Mouse (Mus musculus): ENCODE results near the gene Shank2.
A peak's percentile ranks its signal among the peaks of the same experiment; 100 is the strongest.

Gene Shank2

DNA sequence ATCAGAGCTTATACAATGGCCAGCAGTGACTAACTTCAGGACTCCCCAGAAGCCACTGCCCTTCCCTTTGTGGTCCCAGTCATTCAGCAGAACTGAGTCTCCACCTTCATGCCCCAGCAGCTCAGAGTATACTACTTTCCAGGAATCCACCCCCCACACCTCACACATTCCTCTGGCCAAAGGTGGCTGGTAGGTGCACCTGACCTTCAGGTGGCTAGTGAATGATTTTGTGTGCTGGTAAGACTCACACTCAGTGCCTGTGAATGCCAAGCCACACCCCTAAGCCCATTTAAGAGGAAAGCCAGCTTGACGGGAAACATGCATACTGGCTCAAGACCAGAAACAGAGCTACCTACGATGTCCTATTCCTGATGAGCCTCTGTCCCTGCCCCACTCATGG, 431.2 kb downstream of the Shank2 start:
- no peak for DNase-seq

- no peak for DNase-seq
Measured at GRCm38 (mm10) chr7:144438811-144439210, 437.1 kb downstream of the Shank2 start.

DNA sequence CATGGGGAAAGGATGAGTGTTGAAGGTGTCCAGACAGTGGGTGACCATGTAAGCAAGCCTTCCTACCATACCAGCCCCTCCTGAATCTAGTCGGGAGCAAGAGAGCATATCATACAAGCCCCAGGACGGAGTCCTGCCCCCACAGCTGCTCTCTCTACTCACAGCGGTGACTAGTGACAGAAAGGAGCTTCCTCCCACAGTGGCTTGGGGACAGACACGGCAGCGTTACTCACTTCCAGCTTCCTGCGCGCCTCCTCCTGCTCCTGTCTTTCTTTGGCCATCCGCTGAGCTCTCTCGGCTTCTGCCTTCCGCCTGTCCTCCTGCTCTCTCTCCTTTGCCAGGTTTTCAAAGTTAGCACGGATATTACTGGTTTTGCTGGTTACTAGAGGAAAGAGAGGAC, 439.7 kb downstream of the Shank2 start:
- DNase-seq: no peak

DNA sequence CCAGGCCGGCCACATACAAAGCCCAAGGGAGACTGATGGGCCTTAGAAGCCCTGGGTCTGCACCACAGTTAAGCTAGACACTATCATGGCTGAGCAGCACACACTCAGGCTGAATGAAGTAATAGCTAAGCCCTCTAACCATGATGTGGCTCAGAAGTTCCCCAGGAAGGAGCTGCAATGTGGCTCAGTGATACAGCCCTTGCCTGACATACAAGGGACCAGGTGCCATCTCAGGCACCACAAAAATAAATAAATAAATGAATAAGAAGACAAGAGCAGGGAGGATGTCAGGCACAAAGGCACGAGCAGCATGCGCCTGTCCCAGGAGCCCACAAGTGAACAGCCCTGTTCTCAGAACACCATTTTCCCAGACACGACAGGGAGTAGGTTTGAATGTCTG, 440.2 kb downstream of the Shank2 start:
- DNase-seq: no peak

DNA sequence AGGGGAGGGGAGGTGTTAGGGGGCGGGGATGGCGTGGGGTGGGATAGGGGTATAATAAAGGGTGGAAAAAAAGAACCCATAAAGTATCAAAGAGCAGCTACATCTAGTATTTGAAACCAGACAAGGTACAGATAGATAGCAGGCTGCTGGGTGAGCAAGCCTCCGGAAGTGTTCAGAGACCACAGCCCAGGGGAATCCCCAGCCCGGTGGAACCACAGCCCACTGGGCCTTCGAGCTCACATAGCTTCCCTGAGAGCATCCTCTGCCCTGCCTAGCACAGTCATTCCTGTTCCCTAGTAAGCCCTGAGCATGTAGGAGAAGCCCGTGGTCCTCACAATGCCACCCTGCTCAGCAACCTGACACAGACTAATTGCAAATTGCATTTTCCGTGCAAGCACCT, 443.1 kb downstream of the Shank2 start:
- DNase-seq: no peak

- no peak for DNase-seq
Measured at GRCm38 (mm10) chr7:144447146-144447545, 445.4 kb downstream of the Shank2 start.

DNA sequence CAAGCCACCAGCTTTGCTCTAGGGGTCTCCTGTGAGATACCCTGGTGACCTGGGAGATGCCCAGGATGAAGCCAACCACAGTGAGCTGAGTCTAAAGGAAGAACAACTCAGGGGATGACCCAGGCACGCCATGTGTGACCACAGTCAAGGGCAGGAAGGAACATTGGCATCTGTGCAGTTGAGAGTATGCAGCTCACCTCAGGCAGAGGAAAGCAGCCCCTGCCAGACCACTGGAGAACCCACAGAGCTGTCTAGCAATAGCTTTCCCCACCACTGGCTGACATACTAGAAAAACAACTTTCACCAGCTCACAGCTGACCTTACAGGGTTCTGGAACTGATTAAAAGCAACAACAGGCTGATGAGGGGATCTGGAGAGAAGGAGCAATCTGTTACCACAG, 446.5 kb downstream of the Shank2 start:
- DNase-seq: no peak

GRCm38 (mm10) chr7:144449637-144450570, 448.2 kb downstream of the Shank2 start:
- DNase-seq: peak; percentile 80

- DNase-seq: no peak
Measured at GRCm38 (mm10) chr7:144450661-144451060, 448.9 kb downstream of the Shank2 start.

DNA sequence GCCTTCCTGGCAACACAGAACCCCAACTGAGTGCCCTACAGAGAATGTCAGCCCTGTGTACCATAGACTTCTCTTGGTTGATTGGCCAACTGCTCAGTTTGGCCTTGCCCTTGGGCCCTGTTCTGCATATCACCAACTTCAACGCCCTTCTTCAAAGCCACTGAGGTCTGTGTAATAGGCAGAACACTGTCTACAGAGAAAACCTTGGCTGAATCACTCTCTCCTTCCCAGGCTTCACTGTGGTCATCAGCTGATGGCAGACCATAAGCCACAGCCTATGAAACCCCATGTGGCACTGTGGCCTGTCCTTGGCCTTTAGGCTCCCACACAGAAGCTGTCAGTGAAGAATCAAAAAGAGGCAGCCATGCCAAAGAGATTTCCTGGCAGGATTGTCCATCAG, 457.2 kb downstream of the Shank2 start:
- DNase-seq: no peak

DNA sequence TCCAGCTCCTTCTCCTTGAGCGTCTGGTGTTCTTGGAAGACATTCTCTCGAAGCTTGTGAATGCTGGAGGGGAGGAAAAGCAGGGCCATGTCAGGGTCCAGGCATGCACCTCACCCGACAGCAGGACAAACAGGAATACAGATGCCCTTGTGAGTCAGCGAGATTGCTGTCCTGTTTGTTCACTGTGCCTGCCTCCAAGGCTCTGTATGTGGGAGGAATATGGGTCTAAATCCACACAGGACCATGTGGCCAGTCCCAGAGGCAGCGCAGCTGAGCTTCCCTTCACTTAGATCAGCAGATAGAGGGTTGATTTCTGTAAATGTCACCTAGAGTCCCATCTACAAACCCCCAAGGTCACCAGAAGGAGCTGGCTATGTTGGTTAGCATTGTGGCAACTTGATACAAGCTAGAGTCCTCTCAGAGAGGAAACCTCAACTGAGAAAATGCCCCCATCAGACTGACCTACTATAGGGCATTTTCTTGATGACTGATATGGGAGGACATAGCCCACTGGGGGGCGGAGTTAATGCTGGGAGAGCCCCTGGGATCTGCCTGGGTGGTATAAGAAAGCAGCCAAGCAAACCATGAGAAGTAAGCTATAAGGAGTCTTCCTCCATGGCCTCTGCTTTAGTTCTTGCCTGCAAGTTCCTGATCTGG, 459.6 kb downstream of the Shank2 start:
- DNase-seq: no peak

DNA sequence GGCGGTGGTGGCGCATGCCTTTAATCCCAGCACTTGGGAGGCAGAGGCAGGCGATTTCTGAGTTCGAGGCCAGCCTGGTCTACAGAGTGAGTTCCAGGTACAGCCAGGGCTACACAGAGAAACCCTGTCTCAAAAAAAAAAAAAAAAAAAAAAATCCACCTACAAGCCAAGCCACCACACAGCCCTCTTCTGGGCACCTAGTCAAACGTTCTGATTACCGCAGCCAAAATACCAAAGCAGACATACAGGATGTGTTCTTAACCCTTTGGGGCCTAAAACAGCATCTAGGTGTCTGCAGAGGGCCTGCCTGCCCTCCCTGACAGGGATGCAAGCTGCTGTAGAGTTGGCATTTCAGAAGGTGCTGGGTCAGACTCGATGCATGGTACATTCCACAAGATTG, 460.8 kb downstream of the Shank2 start:
- no peak for DNase-seq

- no peak for DNase-seq
Measured at GRCm38 (mm10) chr7:144468741-144469140, 467.0 kb downstream of the Shank2 start.

DNA sequence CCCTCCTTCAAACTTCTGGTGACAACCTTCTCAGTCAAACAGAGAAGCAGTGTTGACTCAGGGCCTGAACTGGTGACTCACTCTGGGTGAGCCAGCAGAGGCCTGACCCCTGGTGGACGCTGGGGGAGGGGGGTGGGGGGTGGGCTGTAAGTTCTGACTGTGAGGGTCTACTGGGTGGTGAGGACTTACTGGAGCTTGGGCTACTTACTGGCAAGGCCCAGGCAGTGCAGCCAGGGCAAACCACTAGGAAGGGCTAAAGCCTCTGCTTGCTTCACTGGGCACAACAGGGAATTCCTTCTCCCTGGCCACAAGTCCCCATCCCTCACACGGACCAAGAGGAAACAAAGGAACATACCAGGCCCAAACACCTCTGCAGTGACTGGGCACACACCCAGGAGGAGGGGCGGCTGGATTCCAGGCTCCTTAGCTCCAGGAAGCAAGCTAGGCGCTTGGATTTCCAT, 467.5 kb downstream of the Shank2 start:
- DNase-seq: no peak

DNA sequence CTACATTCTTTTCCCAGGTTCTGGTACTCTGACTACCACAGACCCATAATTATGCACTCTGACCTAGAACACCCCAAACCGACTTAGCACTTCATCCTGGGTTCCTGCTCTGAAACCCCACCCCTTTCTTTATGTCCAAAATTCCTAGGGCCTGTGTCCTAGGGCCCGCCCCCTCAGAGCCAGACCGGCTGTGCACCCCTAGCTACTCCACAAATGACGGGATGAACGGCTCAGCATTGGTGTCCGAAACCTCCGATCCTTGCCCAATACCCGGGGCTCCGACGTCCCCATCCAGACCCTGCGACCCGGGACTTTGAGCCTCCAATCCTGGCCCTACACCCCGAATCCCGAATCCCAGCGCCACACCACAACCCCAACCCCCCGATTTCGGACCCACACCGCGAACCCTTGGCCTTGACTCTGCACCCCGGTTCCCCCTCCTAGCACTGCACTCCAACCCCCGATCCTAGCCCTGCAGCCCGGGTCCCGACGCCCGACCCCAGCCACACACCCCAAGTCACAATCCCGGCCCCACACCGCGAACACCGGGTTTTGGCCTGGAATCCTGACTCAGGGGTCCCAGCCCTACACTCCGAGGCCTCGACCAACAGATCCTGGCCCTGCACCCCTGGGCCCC, 468.3 kb downstream of the Shank2 start:
- no peak for DNase-seq

GRCm38 (mm10) chr7:144470545-144471059, 468.9 kb downstream of the Shank2 start, which contains the start of gene Cttn:
Gene Cttn, minus strand, starts transcription at chr7:144471009.
- DNase-seq: peak; percentile 91

DNA sequence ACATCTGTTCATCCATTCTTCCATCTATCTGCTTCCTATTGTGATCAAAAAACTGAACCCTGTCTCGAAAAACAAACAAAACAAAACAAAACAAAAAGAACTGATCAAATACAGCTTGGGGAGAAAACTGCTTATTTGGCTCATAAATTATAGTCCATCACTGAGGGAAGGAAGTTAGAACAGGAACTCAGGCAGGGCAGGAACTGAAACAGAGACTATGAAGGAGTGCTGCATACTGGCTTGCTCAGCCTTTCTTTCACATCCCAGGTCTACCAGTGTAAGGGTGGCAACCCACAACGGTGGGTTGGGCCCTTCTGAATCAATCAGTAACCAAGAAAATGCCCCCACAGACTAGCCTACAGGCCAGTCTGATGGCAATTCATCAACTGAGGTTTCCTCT, 469.4 kb downstream of the Shank2 start:
- DNase-seq: no peak

- DNase-seq: no peak
Measured at GRCm38 (mm10) chr7:144473486-144473885, 471.8 kb downstream of the Shank2 start.

Measured in layer of hippocampus, adult 9-11 months (tissue).